Mouse (Mus musculus) forebrain, embryonic 10.5 days (tissue): Measurements from ENCODE around the gene Myo1e. TPM values are rescaled to one million over a fixed set of nuclear protein-coding genes. Genes with fewer than 3 reads are reported as not detected.

Experiments used
- DNase-seq: peaks from one replicate; pipeline ENCODE4 v3.0.0-alpha.2; 2017; ENCODE audit warnings: low spot score; ENCODE audit errors: extremely low spot score
- H3K27ac ChIP-seq: fragments of 300-500 bp; sonication (generic); 2 replicates; pipeline ENCODE4 v1.5.1; 2016; ENCODE audit warnings: mild to moderate bottlenecking
- H3K27me3 ChIP-seq: fragments of 300-500 bp; sonication (generic); 2 replicates; pipeline ENCODE4 v1.6.1; 2016; ENCODE audit warnings: mild to moderate bottlenecking; ENCODE audit not compliant: poor library complexity, severe bottlenecking
- H3K36me3 ChIP-seq: fragments of 300-500 bp; sonication (generic); replicated peaks from 2 replicates; pipeline ENCODE4 v1.6.1; 2016; ENCODE audit warnings: mild to moderate bottlenecking, moderate library complexity
- H3K4me1 ChIP-seq: fragments of 300-500 bp; sonication (generic); 2 replicates; pipeline ENCODE4 v1.6.1; 2016
- H3K4me3 ChIP-seq: fragments of 300-500 bp; sonication (generic); 2 replicates; pipeline ENCODE4 v1.5.1; 2016; ENCODE audit warnings: mild to moderate bottlenecking, moderate library complexity
- H3K9me3 ChIP-seq: fragments of 300-500 bp; sonication (generic); 2 replicates; pipeline ENCODE4 v1.6.1; 2016; ENCODE audit warnings: mild to moderate bottlenecking, moderate library complexity
- WGBS: fragments of 180-500 bp; shearing (Covaris S2); methylation state at CpG from one replicate; pipeline ENCODE4 v1.1.7; 2016; 5-methylcytosine and 5-hydroxymethylcytosine counted together
- polyA plus RNA-seq: library from polyadenylated mRNA; unstranded; fragments of >200 nt; fragmentation: Nextera tagmentation; extraction: Ambion mirVana; gene quantifications from 2 replicates; pipeline ENCODE4 v1.2.1, GENCODE M21; 2016

Myo1e gene
- polyA plus RNA-seq, 1 experiment from 2014 or later: 11.4 TPM

- DNase-seq: no peak
- Histone ChIP-seq H3K4me1 (no peaks in the 10 kb centered on the region), H3K4me3 (no peak overlapping the region), H3K9me3 (no peaks in the 10 kb centered on the region), H3K27ac (no peak overlapping the region), H3K27me3 (no peaks in the 10 kb centered on the region), H3K36me3 (peaks cover 42% of the 10 kb centered on the region)
- 93% methylated on average over 6 of the region's 6 CpGs for WGBS
Observed at GRCm38 (mm10) chr9:70366898-70367297, 159.7 kb downstream of the Myo1e start.

DNA sequence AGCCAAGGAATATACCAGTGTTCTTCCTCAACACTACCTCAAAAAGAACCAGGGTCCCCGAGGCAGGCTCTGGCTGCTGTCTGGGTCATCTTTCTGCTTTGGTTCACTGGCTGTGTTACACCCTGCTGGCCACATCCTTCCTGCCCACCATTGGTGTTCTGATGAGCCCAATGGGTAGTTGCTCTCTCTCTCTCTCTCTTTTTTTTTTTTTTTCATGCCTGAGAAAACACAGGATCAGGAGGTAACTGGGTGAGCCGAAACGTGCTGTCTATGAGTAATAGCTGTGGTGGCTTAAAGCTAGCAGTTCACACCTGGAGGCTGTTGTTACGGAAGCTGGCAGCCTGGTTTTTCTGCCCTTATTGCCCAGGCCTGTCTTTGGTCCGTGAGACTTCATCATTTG is 164.5 kb downstream of the Myo1e start:
- H3K36me3 ChIP-seq: peaks cover 33% of the 10 kb centered on the region
- no peak overlapping the region for H3K27ac ChIP-seq
- DNase-seq: no peak
- H3K4me1 ChIP-seq: no peaks in the 10 kb centered on the region
- H3K27me3 ChIP-seq: no peaks in the 10 kb centered on the region
- H3K9me3 ChIP-seq: no peaks in the 10 kb centered on the region
- WGBS: 81% methylated on average over 5 of the region's 5 CpGs
- H3K4me3 ChIP-seq: no peak overlapping the region

- 88% methylated on average over 7 of the region's 7 CpGs for WGBS
- Histone ChIP-seq H3K27me3 (no peaks in the 10 kb centered on the region), H3K27ac (no peak overlapping the region), H3K4me1 (no peaks in the 10 kb centered on the region), H3K9me3 (no peaks in the 10 kb centered on the region), H3K4me3 (no peak overlapping the region), H3K36me3 (peaks cover 34% of the 10 kb centered on the region)
- no peak for DNase-seq
Observed at GRCm38 (mm10) chr9:70379502-70380467, 172.6 kb downstream of the Myo1e start.

DNA sequence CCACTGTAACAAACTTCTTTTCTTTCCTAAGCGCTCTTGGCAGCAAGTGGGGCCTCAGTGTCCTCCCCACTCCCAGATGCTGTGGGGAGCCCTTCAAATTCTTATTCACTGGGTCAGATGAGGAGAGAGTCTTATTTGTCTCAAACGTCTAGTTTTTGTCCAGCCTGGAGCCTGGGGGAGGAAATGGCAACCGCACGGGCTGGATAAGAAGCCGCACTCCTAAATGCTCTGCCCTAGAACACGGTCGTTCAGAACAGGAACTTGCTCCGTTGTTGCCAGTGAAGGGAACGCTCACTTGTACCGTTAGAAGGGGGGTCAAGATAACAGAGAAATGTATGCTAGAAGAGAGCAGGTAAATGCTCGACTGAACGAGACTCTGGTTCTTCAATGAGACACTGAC is 174.9 kb downstream of the Myo1e start:
- DNase-seq: no peak
- Histone ChIP-seq H3K36me3 (peaks cover 32% of the 10 kb centered on the region), H3K9me3 (no peaks in the 10 kb centered on the region), H3K27ac (no peak overlapping the region), H3K4me3 (no peak overlapping the region), H3K4me1 (no peaks in the 10 kb centered on the region), H3K27me3 (no peaks in the 10 kb centered on the region)
- 89% methylated on average over 12 of the region's 12 CpGs for WGBS

GRCm38 (mm10) chr9:70383750-70384149 is 176.6 kb downstream of the Myo1e start:
- Histone ChIP-seq H3K27me3 (no peaks in the 10 kb centered on the region), H3K4me1 (no peaks in the 10 kb centered on the region), H3K9me3 (no peaks in the 10 kb centered on the region), H3K36me3 (peaks cover 15% of the 10 kb centered on the region), H3K27ac (no peak overlapping the region), H3K4me3 (no peak overlapping the region)
- DNase-seq: no peak
- 79% methylated on average over 10 of the region's 10 CpGs for WGBS

- Histone ChIP-seq H3K4me3 (no peak overlapping the region), H3K27ac (no peak overlapping the region), H3K27me3 (no peaks in the 10 kb centered on the region), H3K4me1 (no peaks in the 10 kb centered on the region), H3K36me3 (peaks cover 11% of the 10 kb centered on the region), H3K9me3 (no peaks in the 10 kb centered on the region)
- 96% methylated on average over 4 of the region's 4 CpGs for WGBS
- no peak for DNase-seq
Observed at GRCm38 (mm10) chr9:70384494-70384893, 177.3 kb downstream of the Myo1e start.

GRCm38 (mm10) chr9:70384958-70385728 is 178.0 kb downstream of the Myo1e start:
- no peaks in the 10 kb centered on the region for H3K27me3 ChIP-seq
- no peaks in the 10 kb centered on the region for H3K9me3 ChIP-seq
- H3K4me3 ChIP-seq: no peak overlapping the region
- no peak for DNase-seq
- H3K4me1 ChIP-seq: no peaks in the 10 kb centered on the region
- WGBS: 87% methylated on average over 18 of the region's 18 CpGs
- H3K36me3 ChIP-seq: peaks cover 11% of the 10 kb centered on the region
- no peak overlapping the region for H3K27ac ChIP-seq

DNA sequence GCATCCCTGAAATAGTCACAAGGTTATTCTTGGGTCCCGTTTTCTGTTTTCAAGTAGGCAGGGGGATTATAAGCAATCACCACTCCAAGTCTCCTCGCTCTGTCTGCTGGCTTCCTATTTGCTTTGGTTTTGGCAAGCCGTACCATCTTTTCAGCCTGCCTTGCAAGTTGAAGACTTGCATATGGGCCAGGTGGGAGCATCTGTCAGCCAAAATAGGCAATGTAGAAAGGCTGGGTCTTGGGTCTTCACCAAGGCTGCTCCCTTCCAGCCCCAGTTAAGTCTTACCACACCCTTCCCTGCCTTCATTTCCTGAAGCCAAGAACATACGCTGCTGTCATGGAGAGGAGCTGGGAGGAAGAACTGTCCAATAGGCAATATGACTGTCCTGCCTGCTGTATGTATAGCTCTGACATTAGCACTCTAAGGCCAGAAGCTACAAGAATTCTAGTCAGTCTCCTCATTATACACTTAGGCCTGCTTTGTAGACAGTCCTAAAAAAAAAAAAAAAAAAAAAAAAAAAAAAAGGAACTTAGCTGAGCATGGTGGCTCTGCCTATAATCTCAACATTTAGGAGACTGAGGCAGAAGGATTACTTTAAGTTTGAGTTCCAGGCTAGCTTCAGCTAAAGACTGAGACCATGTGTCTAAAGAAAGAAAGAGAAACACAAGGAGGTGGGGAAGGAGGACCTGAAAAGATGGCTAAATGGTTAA is 180.4 kb downstream of the Myo1e start:
- H3K4me3 ChIP-seq: no peak overlapping the region
- no peak overlapping the region for H3K27ac ChIP-seq
- peaks cover 4% of the 10 kb centered on the region for H3K4me1 ChIP-seq
- peaks cover 11% of the 10 kb centered on the region for H3K36me3 ChIP-seq
- no peaks in the 10 kb centered on the region for H3K27me3 ChIP-seq
- no peak for DNase-seq
- 90% methylated on average over 4 of the region's 4 CpGs for WGBS
- no peaks in the 10 kb centered on the region for H3K9me3 ChIP-seq

GRCm38 (mm10) chr9:70389548-70389947 is 182.4 kb downstream of the Myo1e start:
- H3K27me3 ChIP-seq: no peaks in the 10 kb centered on the region
- no peak overlapping the region for H3K4me3 ChIP-seq
- WGBS: 98% methylated on average over 3 of the region's 3 CpGs
- H3K4me1 ChIP-seq: peaks cover 4% of the 10 kb centered on the region
- H3K27ac ChIP-seq: no peak overlapping the region
- no peak for DNase-seq
- peaks cover 4% of the 10 kb centered on the region; the same call in 1 of the 2 replicates for H3K36me3 ChIP-seq
- H3K9me3 ChIP-seq: no peaks in the 10 kb centered on the region

- Histone ChIP-seq H3K27ac (no peak overlapping the region), H3K4me3 (no peak overlapping the region), H3K4me1 (peaks cover 4% of the 10 kb centered on the region), H3K27me3 (no peaks in the 10 kb centered on the region), H3K36me3 (peaks cover 5% of the 10 kb centered on the region), H3K9me3 (no peaks in the 10 kb centered on the region)
- no peak for DNase-seq
- WGBS: 95% methylated on average over 5 of the region's 5 CpGs
Observed at GRCm38 (mm10) chr9:70391042-70391441, 183.9 kb downstream of the Myo1e start.

- WGBS: 83% methylated on average over 12 of the region's 12 CpGs
- no peak for DNase-seq
Observed at GRCm38 (mm10) chr9:70391660-70392562, 184.8 kb downstream of the Myo1e start.

DNA sequence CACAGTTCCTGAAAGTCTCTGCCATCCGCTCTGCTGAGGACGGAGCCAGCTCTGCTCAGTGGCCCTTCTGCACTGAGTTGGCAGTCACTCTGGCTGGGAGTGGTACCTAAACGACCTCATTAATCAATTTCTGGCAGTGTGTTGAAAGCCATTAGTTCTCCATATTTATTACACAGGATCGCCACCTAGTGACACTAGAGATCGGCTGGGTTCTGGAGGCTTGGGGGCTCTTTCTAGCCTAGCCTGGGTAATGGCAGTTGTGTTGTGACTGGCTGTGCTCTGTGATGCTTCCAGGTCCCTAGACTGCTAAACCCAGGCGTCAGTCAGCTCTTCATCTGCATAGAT is 185.4 kb downstream of the Myo1e start:
- no peaks in the 10 kb centered on the region for H3K9me3 ChIP-seq

More at GRCm38 (mm10) chr9:70391660-70392562, 184.8 kb downstream of the Myo1e start:
- H3K36me3 ChIP-seq: peaks cover 8% of the 10 kb centered on the region
- H3K27ac ChIP-seq: no peak overlapping the region
- no peak overlapping the region for H3K4me3 ChIP-seq
- H3K27me3 ChIP-seq: no peaks in the 10 kb centered on the region
- no peaks in the 10 kb centered on the region for H3K9me3 ChIP-seq
- H3K4me1 ChIP-seq: peaks cover 4% of the 10 kb centered on the region

More for the DNA sequence above, 185.4 kb downstream of the Myo1e start:
- H3K27me3 ChIP-seq: no peaks in the 10 kb centered on the region
- peaks cover 8% of the 10 kb centered on the region for H3K36me3 ChIP-seq
- 37% methylated on average over 6 of the region's 6 CpGs for WGBS
- H3K4me1 ChIP-seq: peaks cover 4% of the 10 kb centered on the region
- DNase-seq: peak; percentile 20
- H3K27ac ChIP-seq: no peak overlapping the region
- no peak overlapping the region for H3K4me3 ChIP-seq
